Mouse (Mus musculus) yolk sac, embryonic 10.5 days (tissue): ENCODE data around the gene Dohh.

Experiments used
- DNase-seq: peaks from one replicate; pipeline ENCODE4 v3.0.0-alpha.2; 2017; ENCODE audit warnings: low spot score

Gene Dohh

DNA sequence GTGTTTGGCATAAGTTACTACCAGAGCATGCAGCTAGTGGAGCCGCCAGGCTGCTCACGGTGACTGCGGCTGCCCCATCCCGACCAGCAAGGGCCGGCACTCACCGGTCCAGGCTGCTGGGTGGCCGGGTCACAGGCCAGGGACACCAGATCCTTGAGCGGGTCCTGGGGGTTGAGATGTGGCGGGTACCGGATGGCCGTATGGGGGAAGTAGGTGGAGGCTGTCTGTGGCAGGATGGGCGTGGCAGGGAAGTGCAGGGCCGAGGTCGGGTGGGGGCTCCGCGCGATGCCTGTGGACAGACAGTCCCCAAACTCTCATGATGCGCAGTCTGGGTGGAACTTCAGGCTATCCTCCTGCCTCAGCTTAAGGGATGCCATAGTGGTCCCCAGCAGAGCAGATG is 20.5 kb downstream of the Dohh start:
- no peak for DNase-seq

DNA sequence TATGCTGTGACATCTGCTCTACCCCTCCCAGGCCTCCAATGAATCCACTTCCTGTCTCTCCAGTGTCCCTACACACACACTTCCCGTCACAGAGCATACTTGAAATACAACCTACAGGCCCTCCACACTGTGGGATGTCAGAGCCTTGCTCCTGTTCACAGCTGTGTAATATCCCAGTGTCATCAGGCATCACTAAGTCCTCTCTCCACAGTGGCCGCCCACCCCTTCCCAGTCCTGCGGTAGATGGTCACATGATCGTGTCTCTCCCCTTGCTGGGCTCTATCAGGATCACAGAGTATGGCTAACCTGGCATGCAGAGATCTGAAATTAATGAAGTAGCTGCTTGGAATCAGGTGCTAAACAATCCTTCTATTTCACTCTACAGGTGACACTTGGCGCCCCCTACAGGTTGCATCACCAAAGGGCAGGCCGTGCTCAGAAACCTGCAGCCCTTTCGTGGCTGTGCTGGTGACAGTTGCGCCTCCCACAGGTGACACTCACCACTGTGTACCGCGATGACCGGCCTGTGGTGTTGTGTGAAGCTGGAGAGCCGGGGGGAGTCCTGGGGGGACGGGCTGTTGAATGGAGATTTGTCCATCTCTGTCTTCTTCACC is 21.5 kb downstream of the Dohh start:
- DNase-seq, result no peak

DNA sequence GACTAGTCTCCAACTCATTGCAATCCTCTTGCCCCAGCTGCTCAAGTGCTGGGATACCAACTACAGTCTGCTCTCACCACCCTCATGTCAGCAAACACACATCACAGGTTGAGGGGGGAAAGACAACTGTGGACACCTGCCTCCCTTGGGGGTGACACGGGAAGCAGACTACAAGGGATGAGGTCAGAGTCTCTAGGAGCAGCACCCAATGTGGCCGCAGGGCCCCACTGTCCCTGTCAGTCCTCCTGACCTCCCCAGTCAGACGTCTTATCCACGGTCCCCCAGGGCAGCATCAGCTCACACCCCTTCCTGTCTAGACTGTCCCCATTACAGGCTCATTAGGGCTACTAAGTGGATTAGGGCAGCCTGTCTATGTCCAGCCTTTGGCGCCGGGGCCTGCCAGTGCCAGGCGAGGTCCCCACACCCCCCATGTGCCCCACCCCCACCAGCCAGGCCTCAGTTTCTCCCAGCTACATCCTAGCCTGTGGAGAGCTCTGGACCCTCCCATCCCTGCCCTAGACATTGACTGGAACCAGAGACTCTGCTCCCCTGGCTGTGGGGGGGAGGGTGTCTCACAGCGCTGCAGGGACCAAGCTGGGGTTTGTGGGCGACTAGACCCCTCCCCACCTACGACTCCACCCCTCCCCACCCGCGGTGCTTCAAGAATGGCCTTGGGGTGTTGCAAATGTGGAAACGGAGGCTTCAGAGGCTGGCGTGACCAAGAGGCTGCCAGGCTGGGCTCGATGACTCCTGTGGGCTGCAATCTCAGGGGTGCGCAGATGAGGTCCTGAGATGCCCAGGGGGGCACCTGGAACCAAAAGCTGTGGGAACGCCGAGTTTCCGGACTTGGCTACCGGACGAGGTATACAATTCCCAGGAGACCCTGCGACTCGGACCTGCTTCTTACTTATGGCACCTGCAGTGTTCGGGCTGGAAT is 22.5 kb downstream of the Dohh start:
- DNase-seq, result no peak

DNA sequence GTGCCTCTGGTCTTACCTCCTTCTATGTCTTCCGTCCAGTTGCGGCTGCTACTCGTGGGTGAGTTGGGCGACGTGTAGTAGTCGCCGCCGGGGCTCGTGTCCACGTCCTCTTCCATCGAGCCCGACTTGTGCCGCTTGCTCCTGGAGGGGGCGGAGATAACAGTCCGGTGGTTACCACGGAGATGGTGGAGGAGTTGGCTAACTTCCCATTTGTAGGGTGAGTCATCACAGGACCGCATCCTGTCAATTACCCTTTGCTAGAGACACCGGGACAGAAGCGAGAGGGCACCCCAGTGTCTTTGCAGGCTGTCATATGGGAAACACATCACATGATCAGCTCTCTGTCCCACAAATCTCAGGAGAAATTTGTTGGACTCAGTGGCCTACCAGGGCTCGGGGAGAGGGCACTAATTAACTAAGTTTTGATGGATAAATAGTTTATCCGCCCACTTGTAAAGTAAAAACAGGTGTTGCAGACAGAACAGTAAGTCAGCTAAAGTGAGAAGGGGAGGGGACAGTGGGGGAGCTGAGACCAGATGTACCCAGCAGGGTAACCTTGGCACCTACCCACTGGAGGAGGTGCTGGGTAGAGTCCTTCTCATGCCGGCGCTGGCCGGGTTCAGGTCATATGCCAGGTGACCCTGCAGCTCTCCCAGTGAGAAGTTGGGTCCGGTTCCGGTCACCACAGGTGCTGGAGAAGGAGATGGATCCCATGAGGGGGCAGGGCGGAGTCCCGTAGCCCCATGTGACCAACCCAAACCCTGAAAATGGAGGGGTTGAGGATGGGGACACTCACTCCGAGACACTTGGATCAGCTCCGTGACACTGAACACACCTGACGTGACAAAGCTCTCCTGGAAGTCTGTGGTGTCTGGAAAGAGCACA is 23.6 kb downstream of the Dohh start:
- DNase-seq, result peak; percentile 66

DNA sequence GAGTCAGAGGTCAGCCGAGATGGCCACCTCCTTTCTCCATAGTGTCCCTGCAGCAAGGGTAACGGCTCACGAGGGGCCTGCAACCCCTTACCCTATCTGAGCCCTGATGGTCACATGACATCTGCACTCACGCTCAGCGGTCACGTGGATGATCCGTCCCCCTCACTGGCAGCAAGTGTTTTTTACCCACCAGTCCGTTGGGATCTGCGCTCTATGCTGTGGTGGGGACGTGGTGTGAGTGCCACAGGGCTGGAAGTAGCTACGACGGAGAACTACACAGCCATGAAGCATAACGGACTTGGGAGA is 24.1 kb downstream of the Dohh start:
- no peak for DNase-seq

DNA sequence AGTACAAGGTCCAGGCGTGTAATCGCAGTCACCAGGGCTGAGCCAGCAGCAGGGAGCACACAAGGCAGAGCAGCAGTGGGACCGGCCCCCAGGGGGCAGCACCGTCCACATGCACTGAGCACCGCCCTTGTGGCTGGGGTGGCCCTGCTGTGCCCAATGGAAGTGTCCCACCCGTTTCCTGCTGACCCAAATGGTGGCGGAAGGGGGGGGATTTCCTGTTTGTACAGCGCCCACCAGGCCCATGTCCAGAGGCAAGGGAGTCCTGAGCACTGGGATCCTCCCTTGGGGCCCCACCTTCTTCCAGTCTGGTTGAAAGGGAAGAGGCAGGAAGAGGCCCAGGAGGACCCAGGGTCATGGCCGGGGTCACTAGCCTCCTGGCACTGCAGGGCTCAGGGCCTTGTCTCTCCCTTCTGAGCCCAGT is 24.7 kb downstream of the Dohh start:
- peak; percentile 72 for DNase-seq

DNA sequence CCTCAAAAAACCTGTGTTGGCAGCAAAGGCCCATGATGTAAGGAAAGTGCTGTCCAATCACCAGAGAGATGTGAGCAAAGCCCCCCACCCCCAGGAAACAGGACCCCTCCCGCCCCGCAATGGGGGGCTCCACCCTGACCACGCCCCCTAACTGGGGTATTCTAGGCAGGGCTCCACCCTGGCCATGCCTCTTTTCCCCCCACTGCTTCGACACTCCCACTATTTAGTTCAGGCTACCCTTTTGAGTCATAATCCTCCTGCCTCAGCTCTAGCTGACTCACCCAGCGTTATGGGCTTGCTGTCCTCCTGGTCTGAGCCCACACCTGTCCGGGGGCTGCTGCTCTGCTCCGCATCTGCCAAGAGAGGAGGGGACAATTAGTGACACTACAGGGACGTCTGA is 25.1 kb downstream of the Dohh start:
- no peak for DNase-seq

DNA sequence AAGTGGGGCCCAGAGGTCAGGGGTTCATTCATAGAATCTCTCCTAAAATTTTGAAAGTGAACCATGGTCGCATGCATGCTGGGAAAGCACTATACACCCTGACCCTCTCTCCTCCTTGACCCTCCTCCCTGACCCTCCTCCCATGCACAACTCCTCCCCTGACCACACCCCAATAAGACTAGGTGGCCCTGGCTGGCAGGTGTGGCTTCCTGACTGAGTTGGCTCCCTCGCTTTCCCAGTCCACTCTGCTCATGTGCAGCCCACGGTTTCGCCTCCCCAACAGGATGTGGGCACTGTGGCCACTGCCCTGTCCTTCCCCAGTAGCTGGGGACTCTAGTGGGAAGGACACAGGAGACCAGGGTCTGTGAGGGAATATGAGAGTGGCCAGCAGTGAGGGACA is 26.1 kb downstream of the Dohh start:
- DNase-seq, result no peak

DNA sequence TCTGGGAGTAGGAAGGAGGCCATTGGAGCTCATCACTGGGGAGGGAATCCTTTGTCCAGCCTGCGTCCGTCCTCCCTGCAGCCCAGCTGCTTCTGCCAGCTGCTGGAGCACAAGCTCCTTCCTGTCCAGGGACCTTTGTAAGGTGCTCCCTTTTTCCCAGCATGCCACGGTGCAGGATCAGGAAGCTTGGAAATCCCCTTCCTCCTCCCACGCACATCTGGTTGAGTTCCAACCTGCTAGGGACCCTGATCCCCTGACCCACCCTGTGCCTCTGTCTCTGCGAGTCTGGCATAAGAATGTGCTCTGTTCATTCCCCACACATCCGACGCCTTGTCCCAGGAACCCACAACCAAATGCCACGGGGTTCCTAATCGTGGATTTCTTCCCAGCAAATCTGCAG is 26.8 kb downstream of the Dohh start:
- DNase-seq, result no peak

DNA sequence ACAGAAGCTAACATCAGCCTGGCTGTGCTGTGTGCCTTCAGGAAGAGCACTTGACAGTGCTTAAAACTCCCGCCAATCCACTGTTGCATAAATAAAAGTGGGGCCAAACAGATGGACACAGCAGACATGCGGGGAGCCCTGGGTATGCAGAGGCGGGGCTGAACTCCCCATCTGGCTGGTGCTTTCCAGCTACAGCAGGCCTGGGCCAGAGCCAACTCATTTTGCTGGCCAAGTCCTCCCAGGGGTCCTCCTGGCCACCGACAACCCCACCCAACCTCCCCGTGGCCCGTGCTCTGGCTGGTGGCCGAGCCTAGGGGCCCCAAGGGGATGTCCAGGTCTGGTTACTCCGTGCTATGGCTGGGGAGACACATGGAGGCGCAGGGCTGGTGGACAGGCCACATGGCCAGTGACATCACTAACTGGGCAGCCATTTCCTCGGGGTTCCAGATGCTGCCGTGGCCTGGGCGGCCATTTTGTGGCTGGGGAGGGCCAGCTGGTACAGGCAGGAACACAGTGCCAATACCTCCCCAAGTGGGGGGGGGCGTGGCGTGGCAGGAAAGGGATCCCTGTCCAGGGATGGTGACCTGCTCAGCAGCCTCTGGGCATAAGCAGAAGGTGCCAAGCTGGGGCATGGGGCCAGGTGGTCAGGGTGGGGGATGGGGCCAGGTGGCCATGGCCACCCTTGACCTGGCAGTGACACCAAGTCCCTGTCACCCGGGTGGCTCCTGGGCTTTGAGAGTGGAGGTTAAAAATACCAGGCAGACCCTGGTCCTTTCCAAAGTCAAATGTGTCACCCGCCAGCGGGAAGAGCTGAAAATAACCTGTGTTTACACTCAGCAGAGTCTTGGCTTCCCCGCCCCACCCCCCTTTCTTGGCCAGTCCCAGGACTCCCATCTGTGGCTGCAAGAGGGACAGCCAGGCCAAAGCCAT is 27.5 kb downstream of the Dohh start:
- no peak for DNase-seq

DNA sequence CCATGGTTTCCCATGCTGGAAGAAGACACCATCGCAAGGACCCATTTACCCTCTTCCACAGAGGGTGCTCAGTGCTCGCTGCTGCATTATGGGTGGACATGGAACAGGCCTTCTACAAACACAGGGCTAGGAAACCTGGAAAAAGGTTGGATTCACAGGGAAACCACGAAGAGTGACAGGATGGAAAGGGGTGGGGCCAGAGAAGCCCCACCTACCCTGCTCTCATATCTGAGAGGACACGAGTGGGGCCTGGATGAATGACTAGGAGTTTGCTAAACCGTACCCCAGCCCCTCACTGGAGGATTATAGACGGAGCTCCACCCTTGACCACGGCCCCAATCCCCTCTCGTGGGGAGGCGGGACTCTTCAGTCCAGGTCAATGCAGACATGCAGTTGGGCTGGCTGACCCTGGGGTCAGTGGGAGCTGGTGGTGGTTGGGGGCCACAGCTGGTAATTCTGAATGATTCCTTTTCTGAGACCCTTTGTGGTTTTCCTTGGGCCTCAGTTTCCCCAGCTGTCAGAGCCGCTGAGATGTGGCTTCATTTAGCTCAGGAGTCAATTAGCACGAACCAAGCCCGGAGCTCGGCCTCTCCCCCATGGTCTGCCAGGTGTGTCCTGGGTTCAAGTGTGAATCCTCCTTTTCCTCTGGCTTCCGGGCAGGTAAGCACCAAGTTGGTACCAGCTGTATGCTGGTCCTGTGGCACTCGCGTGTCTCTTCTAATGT is 28.5 kb downstream of the Dohh start:
- no peak for DNase-seq

DNA sequence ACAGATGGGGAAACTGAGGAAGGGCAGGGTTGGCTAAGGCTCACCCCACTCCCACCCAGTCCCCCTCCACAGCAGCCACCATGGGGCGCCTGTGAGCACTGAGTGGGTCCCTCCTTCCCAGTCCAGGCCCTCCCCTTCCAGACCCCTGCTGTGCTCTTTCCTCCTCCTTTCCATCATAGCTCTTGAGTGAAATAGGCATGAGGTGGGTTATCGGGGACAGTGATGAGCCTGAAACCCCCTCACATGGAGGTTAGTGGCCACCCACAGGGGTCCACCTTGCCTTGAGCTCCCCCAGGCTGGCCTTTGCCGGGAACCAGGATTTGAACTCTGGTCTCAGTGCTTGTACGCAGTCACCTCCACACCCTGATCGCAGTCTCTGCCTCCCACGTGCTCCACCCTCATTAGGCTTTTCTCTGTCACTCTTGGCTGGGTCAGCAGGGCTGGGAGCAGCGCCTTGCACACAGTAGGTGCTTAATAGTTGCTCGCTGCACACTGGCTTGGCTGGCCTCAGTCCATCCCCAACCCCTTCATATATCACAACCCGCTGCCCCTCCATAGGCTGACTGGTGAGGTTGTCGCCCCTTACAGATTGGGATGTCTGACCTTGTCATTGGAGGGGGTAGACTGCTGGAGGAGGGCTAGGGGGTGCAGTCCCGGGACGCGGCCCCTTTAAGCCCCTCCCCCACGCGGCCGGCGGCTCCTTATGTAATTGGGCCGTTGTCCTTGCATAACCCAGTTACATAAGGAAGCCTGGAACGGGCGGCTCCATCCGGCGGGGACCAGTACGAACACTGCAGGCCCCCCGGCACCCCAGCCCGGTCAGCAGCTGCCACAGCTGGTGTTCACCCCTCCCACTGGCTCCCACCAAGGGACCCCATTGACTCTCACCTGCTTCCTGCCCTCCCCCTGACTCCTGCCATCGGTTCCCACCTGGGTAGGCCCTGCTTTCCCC is 29.4 kb downstream of the Dohh start:
- DNase-seq, result peak; percentile 50

DNA sequence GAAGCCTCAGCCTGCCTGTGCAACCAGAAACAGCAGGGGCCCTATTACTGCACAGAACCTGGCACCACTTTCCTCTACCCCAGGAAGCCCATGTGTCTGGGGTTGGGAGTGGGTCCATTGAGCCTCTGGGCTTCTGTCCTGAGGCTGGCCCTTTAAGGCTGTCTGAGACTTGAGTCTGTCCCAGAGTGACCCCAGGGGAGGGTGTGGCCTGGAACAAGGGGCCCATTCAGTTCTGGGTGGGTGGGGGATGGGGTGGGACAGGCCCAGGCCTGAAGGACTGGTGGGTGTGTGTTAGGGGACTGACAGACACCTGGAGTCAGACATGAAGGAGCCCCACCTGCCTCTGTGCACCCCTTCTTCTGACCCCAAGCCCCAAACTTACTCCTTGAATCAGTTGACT is 30.5 kb downstream of the Dohh start:
- DNase-seq, result no peak

DNA sequence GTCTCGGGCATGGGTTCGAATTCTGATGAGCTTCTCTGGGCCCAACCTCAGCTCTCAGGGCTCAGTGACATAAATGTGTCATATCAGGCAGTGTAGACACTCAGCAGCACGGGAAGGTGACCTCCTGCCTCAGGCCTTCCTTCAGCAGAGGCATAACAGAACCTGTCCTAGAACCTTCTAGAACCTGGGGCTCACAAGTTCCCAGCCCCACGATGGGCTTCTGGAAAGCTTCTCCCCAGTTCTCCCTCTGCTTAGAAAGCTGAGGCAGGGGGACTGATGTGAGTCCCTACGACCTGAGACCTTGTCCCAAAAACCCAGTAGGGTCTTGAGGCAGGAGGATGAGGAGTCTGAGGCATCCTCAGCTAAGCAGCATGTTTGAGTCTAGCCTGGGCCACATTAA is 30.9 kb downstream of the Dohh start:
- DNase-seq, result no peak

DNA sequence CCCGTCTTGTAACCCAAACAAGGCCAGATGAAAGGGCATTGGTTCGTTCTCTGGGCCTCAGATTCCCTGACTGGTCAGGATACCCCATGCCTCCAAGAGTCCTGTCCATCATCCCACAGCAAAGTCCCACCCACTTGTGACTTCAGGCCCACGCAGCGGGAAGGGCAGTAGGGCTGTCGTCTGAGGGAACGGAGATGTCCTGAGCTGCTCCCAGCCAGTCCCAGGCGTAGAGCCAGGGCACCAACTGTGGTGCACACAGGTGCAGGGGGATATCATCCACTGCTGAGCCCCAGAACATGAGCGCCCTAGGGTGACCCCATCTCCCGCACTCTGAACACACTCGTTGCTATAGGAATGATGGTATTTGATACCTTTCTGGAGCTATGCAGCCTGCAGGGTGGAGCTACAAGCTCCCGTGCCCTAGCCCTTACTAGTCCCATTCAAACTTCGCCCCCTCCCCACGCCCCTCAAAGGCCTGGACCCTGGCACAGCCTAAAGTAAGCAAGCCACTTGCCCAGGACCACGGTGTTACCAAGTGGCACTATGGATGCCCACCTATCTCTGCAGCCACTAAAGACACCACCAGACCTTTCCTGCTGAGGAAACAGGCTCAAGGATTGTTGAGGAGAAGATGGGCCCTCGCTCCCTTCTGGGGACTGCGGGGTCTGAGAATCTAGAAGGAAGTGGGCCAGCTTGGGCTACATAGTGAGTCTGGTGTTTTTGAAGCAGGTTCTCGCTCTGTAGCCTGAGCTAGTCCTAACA is 31.5 kb downstream of the Dohh start:
- no peak for DNase-seq

DNA sequence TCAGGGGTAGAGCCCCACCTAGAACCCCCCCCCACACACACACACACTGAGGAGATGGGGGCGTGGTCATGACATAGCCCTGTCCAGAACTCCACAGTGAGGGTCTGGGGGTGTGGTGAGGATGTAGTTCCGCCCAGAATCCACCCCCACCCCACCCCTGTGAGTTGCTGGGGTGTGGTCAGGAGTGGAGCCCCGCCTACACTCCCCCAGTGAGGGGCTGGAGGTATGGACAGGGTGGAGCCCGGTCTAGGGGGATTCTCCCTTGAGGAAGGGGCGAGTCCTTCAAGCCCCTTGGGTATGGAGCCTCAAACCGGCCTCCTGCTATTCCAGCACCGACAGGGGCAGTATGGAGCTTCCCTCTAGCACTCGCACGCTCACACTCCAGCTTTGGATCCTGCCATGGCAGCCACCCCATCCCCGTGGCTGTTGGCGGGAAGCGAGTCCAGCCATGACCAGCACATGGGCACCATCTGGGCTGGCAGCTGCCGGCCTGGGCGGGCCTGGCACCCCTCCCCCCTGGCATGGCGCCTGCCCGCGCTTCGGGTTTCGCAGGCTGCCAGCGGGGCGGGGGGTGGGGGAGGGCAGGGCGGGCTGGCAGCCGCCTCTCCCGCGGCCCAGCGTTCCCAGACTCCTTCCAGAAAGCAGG is 32.5 kb downstream of the Dohh start:
- peak; percentile 78 for DNase-seq

DNA sequence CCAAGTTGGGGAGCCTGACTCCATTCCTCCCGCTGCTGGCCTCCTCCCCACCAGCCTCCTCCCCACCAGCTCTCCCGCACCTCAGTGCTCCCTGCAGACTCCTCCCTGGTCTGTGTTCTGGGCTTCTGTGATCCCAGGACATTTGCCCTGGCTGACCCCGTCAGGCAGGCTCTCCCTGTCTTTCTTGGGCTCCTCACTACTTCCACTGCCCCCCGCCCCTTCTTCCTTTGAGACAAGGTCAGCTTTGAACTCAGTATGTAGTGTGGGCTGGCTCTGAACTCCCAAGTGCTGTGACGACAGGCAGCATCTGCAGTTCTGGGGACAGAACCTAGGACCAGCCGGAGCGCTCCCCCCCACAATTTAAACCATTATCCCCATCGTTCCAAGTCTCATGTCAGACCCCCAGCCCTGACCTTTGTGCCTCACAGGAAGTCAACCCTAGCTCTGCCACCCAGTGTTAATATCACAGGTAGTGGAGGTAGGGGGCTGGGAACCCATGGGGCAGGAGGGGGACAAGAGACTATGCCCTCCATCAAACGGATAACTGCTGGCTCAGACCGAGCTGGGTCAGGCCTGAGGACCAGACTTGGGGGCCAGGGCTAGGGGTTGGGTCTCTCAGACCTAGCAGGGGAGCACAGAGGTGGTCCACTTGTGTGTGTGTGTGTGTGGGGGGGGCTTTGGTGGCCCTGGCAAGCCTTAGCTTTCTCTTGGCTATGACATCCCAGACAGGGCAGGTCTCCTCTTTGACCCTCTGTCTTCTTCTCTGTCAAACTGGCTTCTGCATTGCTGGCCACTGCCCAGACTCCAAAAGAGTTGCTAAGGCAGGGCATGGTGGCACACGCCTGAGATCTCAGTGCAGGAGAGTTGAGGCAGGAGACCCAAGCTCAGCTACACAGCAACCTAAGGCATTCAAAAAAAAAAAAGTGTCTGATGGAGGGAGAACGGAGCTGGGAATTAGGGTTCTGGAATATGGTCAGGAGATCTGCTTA is 33.3 kb downstream of the Dohh start:
- no peak for DNase-seq
